ENCODE assay signal across 9 mouse cellular contexts in genomic region chr1:161248685-161249084, GRCm38 (mm10). TPM values are rescaled to one million over a fixed set of nuclear protein-coding genes. Genes with fewer than 3 reads are reported as not detected.
DNase-seq lines count a peak whose midpoint lies in the region; ATAC-seq and TF ChIP-seq lines count a peak whose summit lies in the region.
"Had no signal": no experiment of that assay in that cellular context is flagged by ENCODE, and none has a peak within 500 bp of the region (broad histone marks: within the 10 kb centered on the region; RNA-seq: fewer than 3 reads in every experiment).

No protein-coding gene starts in this region.

- TF ChIP-seq EP300 in MEL (IDR thresholded peaks at IDR 0.05; ENCODE audit: low read depth in 1 of 2, low read length in 2 of 2): no peak
- no peak for TF ChIP-seq EP300 in heart, postnatal 0 days (IDR thresholded peaks at IDR 0.05; ENCODE audit: low read depth)
- TF ChIP-seq EP300 in liver, postnatal 0 days (IDR thresholded peaks at IDR 0.05; ENCODE audit: low read depth): no peak

- TF ChIP-seq RAD21 in MEL (IDR thresholded peaks at IDR 0.05; ENCODE audit: low read depth, low read length): no peak

- H3K27me3 ChIP-seq in MEL (ENCODE audit: control insufficient read depth in 1 of 2, insufficient read depth in 2 of 2, low read length in 2 of 2): no peaks in the 10 kb centered on the region
- no peaks in the 10 kb centered on the region for H3K27me3 ChIP-seq in heart, postnatal 0 days (ENCODE audit: control insufficient read depth, insufficient read depth, low read length)
- no peaks in the 10 kb centered on the region for H3K27me3 ChIP-seq in liver, postnatal 0 days (ENCODE audit: insufficient read depth, low read length)

- TF ChIP-seq CTCF in gastrocnemius, adult 2 months (IDR thresholded peaks at IDR 0.05): no peak
- no peak for TF ChIP-seq CTCF in MEL (IDR thresholded peaks at IDR 0.05 in 2 of 3, conservative IDR thresholded peaks at IDR 0.05 in 1 of 3; ENCODE audit: control insufficient read depth in 1 of 3, insufficient read depth in 1 of 3, low read depth in 2 of 3, low read length in 3 of 3, poor library complexity in 1 of 3, severe bottlenecking in 1 of 3)
- no peak for TF ChIP-seq CTCF in heart, postnatal 0 days (IDR thresholded peaks at IDR 0.05; ENCODE audit: low read depth)
- TF ChIP-seq CTCF in liver, postnatal 0 days (IDR thresholded peaks at IDR 0.05; ENCODE audit: low read depth): no peak

- TF ChIP-seq POLR2A in MEL (IDR thresholded peaks at IDR 0.05; ENCODE audit: control insufficient read depth in 1 of 2, insufficient read depth in 1 of 2, low read depth in 1 of 2, low read length in 2 of 2, poor library complexity in 1 of 2): no peak

- peaks cover 2 to 23% of the 10 kb centered on the region in 2 experiments for H3K4me1 ChIP-seq in MEL (ENCODE audit: control insufficient read depth in 1 of 2, insufficient read depth in 2 of 2, low read length in 2 of 2)
- H3K4me1 ChIP-seq in heart, postnatal 0 days (ENCODE audit: control insufficient read depth, insufficient read depth): peaks cover 35% of the 10 kb centered on the region
- H3K4me1 ChIP-seq in liver, postnatal 0 days (ENCODE audit: insufficient read depth): peaks cover 63% of the 10 kb centered on the region

- no peak for ATAC-seq in heart, postnatal 0 days (ENCODE audit: insufficient read depth, low read depth)
- no peak for ATAC-seq in liver, postnatal 0 days
- ATAC-seq in cerebellum, adult (ENCODE audit: insufficient number of reproducible peaks, low FRiP score, low TSS enrichment): no peak

- intact Hi-C loops in gastrocnemius, adult 2 months (cut with DNase I): no loop called here
- intact Hi-C loops in gastrocnemius, postnatal 36 days (cut with DNase I): no loop called here

- H3K4me2 ChIP-seq in heart, postnatal 0 days (ENCODE audit: low read depth, low read length): peak overlapping the region; percentile 98
- peak overlapping the region; percentile 78 for H3K4me2 ChIP-seq in liver, postnatal 0 days (ENCODE audit: low read depth, low read length)

- peaks cover 44% of the 10 kb centered on the region for H3K79me2 ChIP-seq in MEL (ENCODE audit: control insufficient read depth, insufficient read depth, low read length, poor library complexity)

- peak overlapping the region; percentile 99 for H3K27ac ChIP-seq in gastrocnemius, adult 2 months
- H3K27ac ChIP-seq in MEL (ENCODE audit: control insufficient read depth, low read depth, low read length): no peak overlapping the region
- no peak overlapping the region for H3K27ac ChIP-seq in heart, postnatal 0 days (ENCODE audit: low read depth)
- H3K27ac ChIP-seq in liver, postnatal 0 days (ENCODE audit: low read depth): peak overlapping the region; percentile 96

- H3K9ac ChIP-seq in MEL (ENCODE audit: control insufficient read depth, low read depth, low read length, poor library complexity, severe bottlenecking): 0 out of 2 replicates have a peak overlapping the region, but pooled peaks have one; percentile 90
- H3K9ac ChIP-seq in heart, postnatal 0 days (replicated peaks; ENCODE audit: low read depth, low read length): no peak overlapping the region
- peak overlapping the region; percentile 44 for H3K9ac ChIP-seq in liver, postnatal 0 days (replicated peaks)

- H3K9me3 ChIP-seq in MEL (replicated peaks; ENCODE audit: insufficient read depth, low read length): no peaks in the 10 kb centered on the region
- H3K9me3 ChIP-seq in heart, postnatal 0 days (replicated peaks; ENCODE audit: control insufficient read depth, low read length): no peaks in the 10 kb centered on the region
- H3K9me3 ChIP-seq in liver, postnatal 0 days (ENCODE audit: low read length): no peaks in the 10 kb centered on the region

- peaks cover 12 to 28% of the 10 kb centered on the region in 2 experiments for H3K36me3 ChIP-seq in MEL (ENCODE audit: control insufficient read depth in 1 of 2, insufficient read depth in 2 of 2, low read length in 2 of 2)
- peaks cover 32% of the 10 kb centered on the region for H3K36me3 ChIP-seq in heart, postnatal 0 days (replicated peaks; ENCODE audit: control insufficient read depth, insufficient read depth, low read length)
- peaks cover 25% of the 10 kb centered on the region for H3K36me3 ChIP-seq in liver, postnatal 0 days (replicated peaks; ENCODE audit: insufficient read depth, low read length)

- H3K4me3 ChIP-seq in gastrocnemius, adult 2 months: peak overlapping the region; percentile 94
- peak overlapping the region; percentile 0 to 92; a peak in 1 of 4 replicates for H3K4me3 ChIP-seq in MEL (ENCODE audit: control insufficient read depth in 1 of 2, insufficient read depth in 1 of 2, low read depth in 2 of 2, low read length in 2 of 2)
- H3K4me3 ChIP-seq in heart, postnatal 0 days (ENCODE audit: low read depth, low read length): peak overlapping the region; percentile 94; the same call in 1 of the 2 replicates
- H3K4me3 ChIP-seq in liver, postnatal 0 days (ENCODE audit: low read depth, low read length): peak overlapping the region; percentile 80

- DNase-seq in gastrocnemius, adult 2 months: no peak
- DNase-seq in gastrocnemius, postnatal 36 days: no peak
- no peak for DNase-seq in MEL (ENCODE audit: low read depth, low spot score)
- DNase-seq in heart, postnatal 0 days (ENCODE audit: low spot score): no peak
- DNase-seq in liver, postnatal 0 days: no peak
- no peak for DNase-seq in thymus, adult 18-20 months
- DNase-seq in right cerebral cortex, postnatal 14 days: no peak
- DNase-seq: B cell, adult 2 months had no signal

- 40% methylated on average over 7 of the region's 7 CpGs for WGBS in heart, postnatal 0 days
- 36% methylated on average over 7 of the region's 7 CpGs for WGBS in liver, postnatal 0 days (ENCODE audit: insufficient replicate concordance)

TF ChIP-seq in MEL, 35 proteins besides CTCF, POLR2A, EP300 and RAD21:
- TF ChIP-seq MXI1 (IDR thresholded peaks at IDR 0.05; ENCODE audit: low read depth, low read length) (no peak), ZKSCAN1 (IDR thresholded peaks at IDR 0.05; ENCODE audit: low read depth, low read length) (no peak), TCF12 (IDR thresholded peaks at IDR 0.05; ENCODE audit: low read depth, low read length) (no peak), ZNF384 (IDR thresholded peaks at IDR 0.05; ENCODE audit: low read depth, low read length) (no peak), CHD2 (IDR thresholded peaks at IDR 0.05; ENCODE audit: low read length) (no peak), SMC3 (IDR thresholded peaks at IDR 0.05; ENCODE audit: low read depth, low read length) (no peak), BHLHE40 (IDR thresholded peaks at IDR 0.05; ENCODE audit: borderline replicate concordance, low read depth, low read length) (no peak), POLR2AphosphoS5 (IDR thresholded peaks at IDR 0.05; ENCODE audit: borderline replicate concordance, low read depth, low read length) (no peak), MYC (IDR thresholded peaks at IDR 0.05; ENCODE audit: low read depth, low read length) (no peak), KAT2A (conservative IDR thresholded peaks at IDR 0.05; ENCODE audit: low read depth, low read length) (no peak), ELF1 (IDR thresholded peaks at IDR 0.05; ENCODE audit: low read depth, low read length) (no peak), POLR2AphosphoS2 (IDR thresholded peaks at IDR 0.05; ENCODE audit: low read length) (no peak), MYB (IDR thresholded peaks at IDR 0.05; ENCODE audit: low read depth, low read length) (no peak), GABPA (IDR thresholded peaks at IDR 0.05; ENCODE audit: low read depth, low read length) (no peak)
TF ChIP-seq in MEL: peak in this region for 0.

RNA-seq across cellular contexts. Expression of gene Prdx6, which starts 2.3 kb away (rescaled TPM):
- 100 to 1,000 TPM; 104 to 168 TPM for total RNA-seq in gastrocnemius, adult 2 months (2021)
- total RNA-seq in gastrocnemius, postnatal 36 days (2021): 100 to 1,000 TPM; 104 to 117 TPM
- 155 and 210 TPM in 2 replicates for total RNA-seq in MEL (2012; rRNA removed)
- polyA plus RNA-seq in MEL (2012; ENCODE audit: insufficient read depth in 1 of 2, insufficient read length in 2 of 2, low read depth in 1 of 2, low replicate concordance in 2 of 2, missing spikeins in 1 of 2): 100 to 1,000 TPM in 1 of 2 experiments, not detected in 1; 300 TPM
- 195 and 219 TPM in 2 replicates for total RNA-seq in heart, postnatal 0 days (2014; rRNA removed; ENCODE audit: low replicate concordance)
- polyA plus RNA-seq in heart, postnatal 0 days (2015; fragmentation: Nextera tagmentation; extraction: Ambion mirVana): 311 and 322 TPM in 2 replicates
- 516 and 560 TPM in 2 replicates for polyA plus RNA-seq in liver, postnatal 0 days (2015; fragmentation: Nextera tagmentation; extraction: Ambion mirVana)

Comparison
In these comparisons a context has a peak if more than half of its experiments do, and no peak if none do; other contexts are left out.
1. H3K27ac ChIP-seq: peak in gastrocnemius, adult 2 months (single experiment) and liver, postnatal 0 days (single experiment); none in MEL (single experiment) and heart, postnatal 0 days (single experiment).
2. Peak in every context shown above with its lines, with median percentiles within 50 percentile points of each other: H3K4me3 ChIP-seq.